17 mouse cellular contexts compared by ENCODE assay signal in genomic region chr12:104922647-104923046, GRCm38 (mm10). TPM values are rescaled to one million over a fixed set of nuclear protein-coding genes. Genes with fewer than 3 reads are reported as not detected.
DNase-seq lines count a peak whose midpoint lies in the region; ATAC-seq and TF ChIP-seq lines count a peak whose summit lies in the region.
"Had no signal": no experiment of that assay in that cellular context is flagged by ENCODE, and none has a peak within 500 bp of the region (broad histone marks: within the 10 kb centered on the region; RNA-seq: fewer than 3 reads in every experiment).

No protein-coding gene starts in this region.

- TF ChIP-seq CTCF in hindbrain, postnatal 0 days (IDR thresholded peaks at IDR 0.05; ENCODE audit: low read depth): no peak

- no peaks in the 10 kb centered on the region for H3K9me3 ChIP-seq in embryonic facial prominence, embryonic 11.5 days (replicated peaks; ENCODE audit: control insufficient read depth, low read length)
- H3K9me3 ChIP-seq in forebrain, embryonic 14.5 days (replicated peaks; ENCODE audit: control insufficient read depth, low read length): no peaks in the 10 kb centered on the region
- no peaks in the 10 kb centered on the region for H3K9me3 ChIP-seq in hindbrain, postnatal 0 days (ENCODE audit: low read length)
- no peaks in the 10 kb centered on the region for H3K9me3 ChIP-seq in neural tube, embryonic 13.5 days
- no peaks in the 10 kb centered on the region for H3K9me3 ChIP-seq in heart, embryonic 11.5 days (replicated peaks; ENCODE audit: control insufficient read depth, low read length)
- H3K9me3 ChIP-seq: heart, embryonic 15.5 days had no signal

- 68% methylated on average over 8 of the region's 8 CpGs for WGBS in embryonic facial prominence, embryonic 11.5 days
- whole genome bisulfite sequencing in forebrain, embryonic 14.5 days: 39% methylated on average over 8 of the region's 8 CpGs
- WGBS in hindbrain, postnatal 0 days: 12% methylated on average over 8 of the region's 8 CpGs
- WGBS in neural tube, embryonic 13.5 days: 50% methylated on average over 8 of the region's 8 CpGs
- WGBS in heart, embryonic 11.5 days (ENCODE audit: insufficient replicate concordance): 72% methylated on average over 8 of the region's 8 CpGs

- no peak for DNase-seq in embryonic facial prominence, embryonic 11.5 days (ENCODE audit: low spot score)
- DNase-seq in forebrain, embryonic 14.5 days (ENCODE audit: low spot score): peak; percentile 57
- DNase-seq in hindbrain, postnatal 0 days (ENCODE audit: low spot score): peak; percentile 68
- no peak for DNase-seq in layer of hippocampus, adult 9-11 months
- DNase-seq in left cerebral cortex, postnatal 25 days (ENCODE audit: low spot score in 2 of 2): no peak
- DNase-seq in heart, postnatal 36 days: no peak
- DNase-seq: adrenal gland, postnatal 14 days; cerebellum, adult 11 months; gastrocnemius, postnatal 36 days; lung, postnatal 14 days had no signal

- no peak overlapping the region for H3K4me2 ChIP-seq in embryonic facial prominence, embryonic 11.5 days (ENCODE audit: low read depth, low read length)
- H3K4me2 ChIP-seq in forebrain, embryonic 14.5 days (ENCODE audit: low read length): no peak overlapping the region
- no peak overlapping the region for H3K4me2 ChIP-seq in hindbrain, postnatal 0 days (ENCODE audit: low read depth, low read length)
- no peak overlapping the region for H3K4me2 ChIP-seq in neural tube, embryonic 13.5 days
- H3K4me2 ChIP-seq in heart, embryonic 11.5 days: no peak overlapping the region
- H3K4me2 ChIP-seq: heart, embryonic 15.5 days had no signal

- H3K9ac ChIP-seq in embryonic facial prominence, embryonic 11.5 days (replicated peaks; ENCODE audit: low read length): no peak overlapping the region
- no peak overlapping the region for H3K9ac ChIP-seq in forebrain, embryonic 14.5 days (ENCODE audit: low read length)
- no peak overlapping the region for H3K9ac ChIP-seq in hindbrain, postnatal 0 days (replicated peaks; ENCODE audit: low read length)
- H3K9ac ChIP-seq in neural tube, embryonic 13.5 days: no peak overlapping the region
- H3K9ac ChIP-seq in heart, embryonic 11.5 days (ENCODE audit: low read depth, low read length): no peak overlapping the region
- H3K9ac ChIP-seq: heart, embryonic 15.5 days; liver, embryonic 14.5 days had no signal

- ATAC-seq in embryonic facial prominence, embryonic 11.5 days (replicated peaks; ENCODE audit: insufficient number of reproducible peaks, low FRiP score, low TSS enrichment, low read depth): peak; percentile 32; the same call in 1 of the 2 replicates
- ATAC-seq in forebrain, embryonic 14.5 days: peak; percentile 38
- peak; percentile 77 for ATAC-seq in hindbrain, postnatal 0 days
- peak; percentile 51 for ATAC-seq in neural tube, embryonic 13.5 days (ENCODE audit: low read depth)
- no peak for ATAC-seq in heart, embryonic 11.5 days (replicated peaks; ENCODE audit: insufficient number of reproducible peaks, low FRiP score, low TSS enrichment)
- ATAC-seq: intestine, embryonic 16.5 days; Patski had no signal

- no peak overlapping the region for H3K4me3 ChIP-seq in embryonic facial prominence, embryonic 11.5 days (ENCODE audit: low read depth, low read length)
- no peak overlapping the region for H3K4me3 ChIP-seq in forebrain, embryonic 14.5 days (ENCODE audit: low read depth, low read length)
- H3K4me3 ChIP-seq in hindbrain, postnatal 0 days (ENCODE audit: low read length): no peak overlapping the region
- H3K4me3 ChIP-seq in neural tube, embryonic 13.5 days: no peak overlapping the region
- no peak overlapping the region for H3K4me3 ChIP-seq in heart, embryonic 11.5 days (ENCODE audit: low read depth, low read length)
- H3K4me3 ChIP-seq: heart, embryonic 15.5 days had no signal

- intact Hi-C loops in left cerebral cortex, postnatal 25 days (cut with DNase I): no loop called here
- intact Hi-C loops in heart, postnatal 36 days (cut with DNase I): no loop called here

- no peak overlapping the region for H3K27ac ChIP-seq in embryonic facial prominence, embryonic 11.5 days (replicated peaks; ENCODE audit: low read depth, low read length)
- no peak overlapping the region for H3K27ac ChIP-seq in forebrain, embryonic 14.5 days (ENCODE audit: low read depth, low read length)
- no peak overlapping the region for H3K27ac ChIP-seq in hindbrain, postnatal 0 days
- no peak overlapping the region for H3K27ac ChIP-seq in neural tube, embryonic 13.5 days (replicated peaks)
- H3K27ac ChIP-seq in heart, embryonic 11.5 days (ENCODE audit: low read depth, low read length): no peak overlapping the region
- H3K27ac ChIP-seq: heart, embryonic 15.5 days; liver, embryonic 14.5 days had no signal

- H3K4me1 ChIP-seq in embryonic facial prominence, embryonic 11.5 days (ENCODE audit: control insufficient read depth, insufficient read depth, low read length): no peaks in the 10 kb centered on the region; the same call in 1 of the 2 replicates
- peaks cover 7% of the 10 kb centered on the region for H3K4me1 ChIP-seq in forebrain, embryonic 14.5 days (ENCODE audit: control insufficient read depth, insufficient read depth, low read length)
- peaks cover 17% of the 10 kb centered on the region for H3K4me1 ChIP-seq in hindbrain, postnatal 0 days (ENCODE audit: insufficient read depth, low read length)
- H3K4me1 ChIP-seq in neural tube, embryonic 13.5 days (replicated peaks): peaks cover 22% of the 10 kb centered on the region
- H3K4me1 ChIP-seq in heart, embryonic 11.5 days (ENCODE audit: control insufficient read depth, insufficient read depth, low read length): no peaks in the 10 kb centered on the region
- H3K4me1 ChIP-seq: heart, embryonic 15.5 days had no signal

- H3K27me3 ChIP-seq in embryonic facial prominence, embryonic 11.5 days (ENCODE audit: control insufficient read depth, insufficient read depth, low read length): no peaks in the 10 kb centered on the region
- H3K27me3 ChIP-seq in forebrain, embryonic 14.5 days (replicated peaks; ENCODE audit: control insufficient read depth, insufficient read depth, low read length): no peaks in the 10 kb centered on the region
- no peaks in the 10 kb centered on the region for H3K27me3 ChIP-seq in hindbrain, postnatal 0 days (ENCODE audit: insufficient read depth, low read length)
- no peaks in the 10 kb centered on the region for H3K27me3 ChIP-seq in neural tube, embryonic 13.5 days
- no peaks in the 10 kb centered on the region; the same call in 1 of the 2 replicates for H3K27me3 ChIP-seq in heart, embryonic 11.5 days (ENCODE audit: control insufficient read depth, insufficient read depth, low read length)
- H3K27me3 ChIP-seq: heart, embryonic 15.5 days; Patski had no signal

- H3K36me3 ChIP-seq in embryonic facial prominence, embryonic 11.5 days (replicated peaks; ENCODE audit: control insufficient read depth, insufficient read depth, low read depth, low read length): no peaks in the 10 kb centered on the region
- no peaks in the 10 kb centered on the region for H3K36me3 ChIP-seq in forebrain, embryonic 14.5 days (ENCODE audit: control insufficient read depth, insufficient read depth, low read length)
- no peaks in the 10 kb centered on the region for H3K36me3 ChIP-seq in hindbrain, postnatal 0 days (ENCODE audit: insufficient read depth, low read length)
- H3K36me3 ChIP-seq in neural tube, embryonic 13.5 days: no peaks in the 10 kb centered on the region
- H3K36me3 ChIP-seq in heart, embryonic 11.5 days (ENCODE audit: control insufficient read depth, insufficient read depth, low read length): no peaks in the 10 kb centered on the region
- H3K36me3 ChIP-seq: heart, embryonic 15.5 days had no signal

RNA-seq across cellular contexts. Expression of gene Clmn, which starts 57.8 kb away (rescaled TPM):
- 3.8 and 4.1 TPM in 2 replicates for polyA plus RNA-seq in embryonic facial prominence, embryonic 11.5 days (2014; fragmentation: Nextera tagmentation; extraction: Ambion mirVana)
- 0.33 and 0.72 TPM in 2 replicates for polyA plus RNA-seq in forebrain, embryonic 14.5 days (2014; fragmentation: Nextera tagmentation; extraction: Ambion mirVana)
- total RNA-seq in hindbrain, postnatal 0 days (2014; rRNA removed): 2.6 and 3.1 TPM in 2 replicates
- 1.7 and 2.6 TPM in 2 replicates for polyA plus RNA-seq in hindbrain, postnatal 0 days (2015; fragmentation: Nextera tagmentation; extraction: Ambion mirVana)
- polyA plus RNA-seq in neural tube, embryonic 13.5 days (2015; fragmentation: Nextera tagmentation; extraction: Ambion mirVana): 1.1 and 1.2 TPM in 2 replicates
- polyA plus RNA-seq in heart, embryonic 11.5 days (2014; fragmentation: Nextera tagmentation; extraction: Ambion mirVana): 1.3 and 1.5 TPM in 2 replicates
- total RNA-seq in left cerebral cortex, postnatal 25 days (2021): 10 to 100 TPM; 41.3 to 43.0 TPM
- 1 to 10 TPM; 1.8 to 3.2 TPM for total RNA-seq in heart, postnatal 36 days (2021)
- total RNA-seq: monocyte, adult 5-6 weeks had no signal

Comparison
In these comparisons a context has a peak if more than half of its experiments do, and no peak if none do; other contexts are left out.
1. DNase-seq: peak in forebrain, embryonic 14.5 days (single experiment) and hindbrain, postnatal 0 days (single experiment); none in embryonic facial prominence, embryonic 11.5 days (single experiment), layer of hippocampus, adult 9-11 months (single experiment), left cerebral cortex, postnatal 25 days (0 of 2) and heart, postnatal 36 days (0 of 2).